Mouse (Mus musculus) small intestine, adult 2 months (tissue): Measurements from ENCODE around the gene Oxsr1.

ENCODE experiments used
- CTCF ChIP-seq: fragments of 200-500 bp; IDR thresholded peaks from 2 replicates; pipeline ENCODE4 v1.5.1; 2012; ENCODE audit warnings: low read depth, mild to moderate bottlenecking, control low read depth, inconsistent platforms, low read length, moderate library complexity, mixed read lengths; ENCODE audit not compliant: insufficient replicate concordance, insufficient read length; ENCODE audit errors: extremely low read depth
- POLR2A ChIP-seq: fragments of 200-500 bp; IDR thresholded peaks from 2 replicates; pipeline ENCODE4 v1.6.1; 2012; ENCODE audit warnings: low read depth, mild to moderate bottlenecking, control low read depth, inconsistent platforms, low read length, moderate library complexity

- TF ChIP-seq CTCF (no peak), POLR2A (no peak)
These were observed 45.9 kb downstream of the Oxsr1 start for GRCm38 (mm10) chr9:119276321-119276720.
